ENCODE assay signal across 11 mouse cellular contexts in the genomic region with DNA sequence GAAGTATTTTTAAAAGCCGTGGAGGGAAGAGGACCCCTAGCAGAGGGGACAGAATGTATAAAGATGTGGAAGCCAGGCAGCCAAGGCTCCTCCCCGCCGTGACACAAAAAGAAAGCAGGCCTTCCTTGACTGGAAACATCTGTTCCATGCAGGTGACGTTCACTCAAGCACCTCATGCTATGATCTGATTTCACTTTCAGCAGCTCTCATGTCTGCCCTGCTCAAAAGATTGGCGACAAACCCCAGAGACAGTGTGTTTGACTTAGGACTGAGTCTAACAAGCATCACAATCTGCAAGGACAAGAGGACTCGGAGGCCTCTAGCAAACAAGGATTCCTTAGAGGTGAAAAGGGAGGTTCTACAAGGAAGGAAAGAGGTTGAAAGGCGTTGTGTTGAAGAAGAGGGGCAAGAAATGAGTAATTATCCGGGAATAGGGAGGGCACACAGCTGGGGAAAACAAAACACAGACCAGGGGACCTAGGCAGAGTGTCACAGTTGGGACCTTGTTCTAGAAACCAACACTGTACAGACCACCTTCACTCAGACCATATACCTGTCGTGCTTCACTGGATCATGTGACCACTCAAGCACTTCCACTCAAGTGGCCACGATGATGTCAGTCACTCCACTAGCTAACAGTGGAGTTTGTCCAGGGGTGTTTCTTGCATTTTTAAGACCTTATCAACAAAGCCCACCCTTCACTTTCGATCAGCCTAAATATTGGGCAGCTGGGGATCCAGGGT. TPM values are rescaled to one million over a fixed set of nuclear protein-coding genes. Genes with fewer than 3 reads are reported as not detected.
DNase-seq lines count a peak whose midpoint lies in the region; ATAC-seq and TF ChIP-seq lines count a peak whose summit lies in the region.
"Had no signal": no experiment of that assay in that cellular context is flagged by ENCODE, and none has a peak within 500 bp of the region (broad histone marks: within the 10 kb centered on the region; RNA-seq: fewer than 3 reads in every experiment).

No protein-coding gene starts in this region.

- H3K4me2 ChIP-seq in embryonic facial prominence, embryonic 14.5 days (ENCODE audit: low read depth, low read length): peak overlapping the region; percentile 78; the same call in 1 of the 2 replicates
- no peak overlapping the region for H3K4me2 ChIP-seq in intestine, embryonic 16.5 days (ENCODE audit: low read depth, low read length)
- no peak overlapping the region for H3K4me2 ChIP-seq in midbrain, embryonic 13.5 days (replicated peaks)

- TF ChIP-seq POLR2A in ES-Bruce4 (IDR thresholded peaks at IDR 0.05; ENCODE audit: insufficient read depth, low read length): no peak

- H3K9me3 ChIP-seq in ES-Bruce4 (replicated peaks; ENCODE audit: control insufficient read depth, insufficient read depth, low read length, poor library complexity, severe bottlenecking): no peaks in the 10 kb centered on the region
- no peaks in the 10 kb centered on the region for H3K9me3 ChIP-seq in embryonic facial prominence, embryonic 14.5 days (ENCODE audit: control insufficient read depth, low read length)
- H3K9me3 ChIP-seq in intestine, embryonic 16.5 days (ENCODE audit: control insufficient read depth, low read length): no peaks in the 10 kb centered on the region
- no peaks in the 10 kb centered on the region for H3K9me3 ChIP-seq in midbrain, embryonic 13.5 days

- H3K4me1 ChIP-seq in ES-Bruce4 (ENCODE audit: control insufficient read depth, insufficient read depth, low read length): no peaks in the 10 kb centered on the region
- H3K4me1 ChIP-seq in embryonic facial prominence, embryonic 14.5 days (ENCODE audit: control insufficient read depth, insufficient read depth, low read length): peaks cover 15% of the 10 kb centered on the region
- H3K4me1 ChIP-seq in intestine, embryonic 16.5 days (ENCODE audit: control insufficient read depth, insufficient read depth, low read length): peaks cover 17% of the 10 kb centered on the region
- H3K4me1 ChIP-seq in midbrain, embryonic 13.5 days (replicated peaks): peaks cover 19% of the 10 kb centered on the region

- no peak overlapping the region for H3K4me3 ChIP-seq in ES-Bruce4 (ENCODE audit: low read depth, low read length)
- no peak overlapping the region for H3K4me3 ChIP-seq in embryonic facial prominence, embryonic 14.5 days (ENCODE audit: low read depth, low read length)
- H3K4me3 ChIP-seq in intestine, embryonic 16.5 days (ENCODE audit: low read length): no peak overlapping the region
- no peak overlapping the region for H3K4me3 ChIP-seq in midbrain, embryonic 13.5 days (replicated peaks)

- H3K9ac ChIP-seq in ES-Bruce4 (ENCODE audit: low read depth, poor library complexity, severe bottlenecking): no peak overlapping the region
- H3K9ac ChIP-seq in embryonic facial prominence, embryonic 14.5 days (ENCODE audit: low read depth, low read length): no peak overlapping the region
- 0 out of 2 replicates have a peak overlapping the region, but pooled peaks have one; percentile 45 for H3K9ac ChIP-seq in intestine, embryonic 16.5 days (ENCODE audit: low read depth, low read length)
- no peak overlapping the region for H3K9ac ChIP-seq in midbrain, embryonic 13.5 days (replicated peaks)

- no peak for DNase-seq in embryonic facial prominence, embryonic 14.5 days (ENCODE audit: low spot score)
- DNase-seq in cerebellum, adult 18-20 months: no peak
- no peak for DNase-seq in natural killer cell, adult 2 months (ENCODE audit: low spot score in 2 of 2)
- DNase-seq: cerebellum, adult 11 months had no signal

- no peak for TF ChIP-seq EP300 in ES-Bruce4 (IDR thresholded peaks at IDR 0.05; ENCODE audit: insufficient read depth, low read depth, low read length)

- 42% methylated on average over 11 of the region's 11 CpGs for WGBS in embryonic facial prominence, embryonic 14.5 days
- 52% methylated on average over 11 of the region's 11 CpGs for WGBS in intestine, embryonic 16.5 days
- 65% methylated on average over 11 of the region's 11 CpGs for WGBS in midbrain, embryonic 13.5 days

- H3K36me3 ChIP-seq in ES-Bruce4 (ENCODE audit: control insufficient read depth, insufficient read depth, low read length, poor library complexity, severe bottlenecking): no peaks in the 10 kb centered on the region
- no peaks in the 10 kb centered on the region for H3K36me3 ChIP-seq in embryonic facial prominence, embryonic 14.5 days (ENCODE audit: control insufficient read depth, insufficient read depth, low read length)
- H3K36me3 ChIP-seq in intestine, embryonic 16.5 days (ENCODE audit: control insufficient read depth, insufficient read depth, low read length): no peaks in the 10 kb centered on the region
- H3K36me3 ChIP-seq in midbrain, embryonic 13.5 days: no peaks in the 10 kb centered on the region

- no peaks in the 10 kb centered on the region for H3K27me3 ChIP-seq in ES-Bruce4 (ENCODE audit: control insufficient read depth, insufficient read depth, low read length, poor library complexity, severe bottlenecking)
- no peaks in the 10 kb centered on the region for H3K27me3 ChIP-seq in embryonic facial prominence, embryonic 14.5 days (replicated peaks; ENCODE audit: control insufficient read depth, insufficient read depth, low read length)
- H3K27me3 ChIP-seq in intestine, embryonic 16.5 days (replicated peaks; ENCODE audit: control insufficient read depth, insufficient read depth, low read length): no peaks in the 10 kb centered on the region
- 0 out of 2 replicates have a peak, but pooled peaks cover 2% of the 10 kb centered on the region for H3K27me3 ChIP-seq in midbrain, embryonic 13.5 days

- TF ChIP-seq CTCF in ES-Bruce4 (IDR thresholded peaks at IDR 0.05; ENCODE audit: low read depth, low read length): no peak

- H3K27ac ChIP-seq in ES-Bruce4 (ENCODE audit: insufficient read depth, low read length): 0 out of 2 replicates have a peak overlapping the region, but pooled peaks have one; percentile 31
- peak overlapping the region; percentile 77 for H3K27ac ChIP-seq in embryonic facial prominence, embryonic 14.5 days (replicated peaks; ENCODE audit: low read depth, low read length)
- peak overlapping the region; percentile 53 for H3K27ac ChIP-seq in intestine, embryonic 16.5 days (ENCODE audit: low read length)
- H3K27ac ChIP-seq in midbrain, embryonic 13.5 days: peak overlapping the region; percentile 83

- no peak for ATAC-seq in embryonic facial prominence, embryonic 14.5 days (ENCODE audit: low read depth)
- 0 out of 2 replicates have a peak, but pooled peaks have one; percentile 12 for ATAC-seq in intestine, embryonic 16.5 days
- ATAC-seq in midbrain, embryonic 13.5 days: peak; percentile 35
- ATAC-seq in monocyte, adult 5-6 weeks (replicated peaks; ENCODE audit: insufficient number of reproducible peaks, low FRiP score, low TSS enrichment, poor library complexity, severe bottlenecking): no peak
- ATAC-seq in erythroblast, adult 5-6 weeks (replicated peaks; ENCODE audit: low FRiP score, poor library complexity, severe bottlenecking): no peak

RNA-seq across cellular contexts. Expression of a gene that starts 27.2 kb away (rescaled TPM):
- not detected in 2 replicates for polyA plus RNA-seq in ES-Bruce4 (2011; ENCODE audit: insufficient read depth, insufficient read length, low read depth, missing spikeins)
- polyA plus RNA-seq in embryonic facial prominence, embryonic 14.5 days (2014; fragmentation: Nextera tagmentation; extraction: Ambion mirVana): not detected in 2 replicates
- 2.2 and 2.8 TPM in 2 replicates for polyA plus RNA-seq in intestine, embryonic 16.5 days (2015; fragmentation: Nextera tagmentation; extraction: Ambion mirVana)
- not detected in 2 replicates for polyA plus RNA-seq in midbrain, embryonic 13.5 days (2015; fragmentation: Nextera tagmentation; extraction: Ambion mirVana)
- not detected in 3 replicates for total RNA-seq in monocyte, adult 5-6 weeks (2017)
- not detected in 2 replicates for total RNA-seq in erythroblast, adult 5-6 weeks (2015; ENCODE audit: low replicate concordance)
- not detected in 2 replicates for total RNA-seq in erythroblast, adult 5-6 weeks (2017; ENCODE audit: low replicate concordance)
- total RNA-seq: hematopoietic stem cell, adult 5-6 weeks had no signal
- polyA plus RNA-seq: Patski had no signal

RNA-seq across cellular contexts. Expression of a gene that starts 41.4 kb away (rescaled TPM):
- 2.0 and 2.1 TPM in 2 replicates for polyA plus RNA-seq in ES-Bruce4 (2011; ENCODE audit: insufficient read depth, insufficient read length, low read depth, missing spikeins)
- polyA plus RNA-seq in embryonic facial prominence, embryonic 14.5 days (2014; fragmentation: Nextera tagmentation; extraction: Ambion mirVana): 1.2 and 1.6 TPM in 2 replicates
- 3.4 and 4.6 TPM in 2 replicates for polyA plus RNA-seq in intestine, embryonic 16.5 days (2015; fragmentation: Nextera tagmentation; extraction: Ambion mirVana)
- 0.89 and 0.93 TPM in 2 replicates for polyA plus RNA-seq in midbrain, embryonic 13.5 days (2015; fragmentation: Nextera tagmentation; extraction: Ambion mirVana)
- total RNA-seq in monocyte, adult 5-6 weeks (2017): 1.3 to 4.1 TPM in 2 of 3 replicates, not detected in the other
- total RNA-seq in erythroblast, adult 5-6 weeks (2015; ENCODE audit: low replicate concordance): not detected in 2 replicates
- not detected in 2 replicates for total RNA-seq in erythroblast, adult 5-6 weeks (2017; ENCODE audit: low replicate concordance)

Comparison
In these comparisons a context has a peak if more than half of its experiments do, and no peak if none do; other contexts are left out.
1. H3K27ac ChIP-seq: peak in every context shown above with its lines; median percentile 83 in midbrain, embryonic 13.5 days; 77 in embryonic facial prominence, embryonic 14.5 days; 53 in intestine, embryonic 16.5 days; 31 in ES-Bruce4.
2. ATAC-seq: peak in intestine, embryonic 16.5 days (single experiment) and midbrain, embryonic 13.5 days (single experiment); none in embryonic facial prominence, embryonic 14.5 days (single experiment), monocyte, adult 5-6 weeks (single experiment) and erythroblast, adult 5-6 weeks (single experiment).